Mouse (Mus musculus) ovary, adult 18-20 months (tissue): ENCODE results near the gene BC055324.

ENCODE experiments used
- DNase-seq: peaks from one replicate; pipeline ENCODE4 v3.0.0; 2022; ENCODE audit warnings: low spot score, mixed read lengths

The BC055324 gene

DNA sequence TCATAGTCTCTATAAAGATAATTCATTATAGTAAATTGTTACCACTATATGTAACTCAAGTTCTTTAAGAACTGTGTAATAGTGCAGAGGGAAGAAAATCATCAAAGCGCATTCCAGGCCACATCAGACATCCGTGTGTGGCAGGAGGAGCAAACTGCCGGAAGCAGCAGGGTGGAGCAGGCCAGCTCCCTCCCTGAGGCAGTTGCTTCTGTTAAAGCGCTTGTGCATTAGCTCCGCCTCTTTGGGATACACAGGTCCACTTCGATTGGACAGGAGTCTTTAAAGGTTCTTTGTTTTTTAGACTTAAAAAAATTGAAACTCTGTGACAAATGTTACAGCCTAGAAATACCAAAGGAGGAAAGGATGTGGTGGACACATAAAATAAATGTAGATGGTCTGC lies 52.5 kb downstream of the BC055324 start:
- no peak for DNase-seq

DNA sequence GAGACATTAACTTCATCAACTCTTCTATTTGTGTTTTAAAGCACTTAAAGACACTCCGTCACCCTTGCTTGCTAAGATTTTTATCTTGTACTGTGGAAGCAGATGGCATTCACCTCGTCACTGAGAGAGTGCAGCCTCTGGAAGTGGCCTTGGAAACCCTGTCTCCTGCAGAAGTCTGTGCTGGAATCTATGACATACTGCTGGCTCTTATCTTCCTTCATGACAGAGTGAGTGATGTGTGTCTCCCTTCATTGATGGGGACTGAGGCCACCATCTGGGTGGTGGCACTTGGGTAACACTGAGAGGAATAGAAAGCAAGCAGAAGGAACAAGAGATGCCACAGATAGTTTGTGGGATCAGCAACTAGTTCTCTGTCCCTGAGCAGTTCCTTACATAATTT lies 60.0 kb downstream of the BC055324 start:
- DNase-seq = no peak

DNA sequence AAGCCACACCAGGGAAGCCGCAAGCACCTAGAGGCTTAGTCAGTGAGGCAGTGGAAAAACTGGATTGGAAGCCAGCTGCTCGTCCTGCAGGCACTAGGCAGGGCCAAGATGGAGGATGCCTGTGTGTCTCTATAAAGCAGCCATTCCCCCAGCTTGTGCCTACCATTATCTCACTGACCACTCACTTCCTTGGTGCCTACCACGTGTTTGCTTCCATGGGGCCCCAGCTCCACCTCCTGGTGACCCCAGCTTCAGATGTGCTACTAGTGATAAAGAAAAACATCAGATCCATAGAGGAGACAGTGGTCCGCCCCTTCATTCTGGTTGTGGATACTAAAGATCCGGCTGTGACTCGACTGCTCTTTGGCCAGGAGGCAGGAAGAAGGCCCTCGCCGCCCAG lies 62.8 kb downstream of the BC055324 start:
- DNase-seq = no peak

DNA sequence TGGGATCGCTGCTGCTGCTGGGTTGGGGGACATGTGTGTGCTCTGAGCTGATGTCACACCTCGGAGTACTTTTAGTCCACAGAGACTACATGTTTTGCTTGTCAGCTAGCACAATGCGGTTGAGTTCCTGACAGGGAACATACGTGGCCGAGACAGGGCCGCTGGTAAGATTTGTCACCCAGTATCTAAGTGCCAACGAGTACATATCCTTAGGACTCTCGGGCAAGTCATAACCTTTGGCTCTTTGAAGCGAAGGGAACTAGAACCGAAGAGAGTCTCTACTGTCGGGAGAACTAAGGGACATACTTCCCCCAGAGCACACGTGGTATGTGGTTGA lies 64.2 kb downstream of the BC055324 start:
- no peak for DNase-seq

DNA sequence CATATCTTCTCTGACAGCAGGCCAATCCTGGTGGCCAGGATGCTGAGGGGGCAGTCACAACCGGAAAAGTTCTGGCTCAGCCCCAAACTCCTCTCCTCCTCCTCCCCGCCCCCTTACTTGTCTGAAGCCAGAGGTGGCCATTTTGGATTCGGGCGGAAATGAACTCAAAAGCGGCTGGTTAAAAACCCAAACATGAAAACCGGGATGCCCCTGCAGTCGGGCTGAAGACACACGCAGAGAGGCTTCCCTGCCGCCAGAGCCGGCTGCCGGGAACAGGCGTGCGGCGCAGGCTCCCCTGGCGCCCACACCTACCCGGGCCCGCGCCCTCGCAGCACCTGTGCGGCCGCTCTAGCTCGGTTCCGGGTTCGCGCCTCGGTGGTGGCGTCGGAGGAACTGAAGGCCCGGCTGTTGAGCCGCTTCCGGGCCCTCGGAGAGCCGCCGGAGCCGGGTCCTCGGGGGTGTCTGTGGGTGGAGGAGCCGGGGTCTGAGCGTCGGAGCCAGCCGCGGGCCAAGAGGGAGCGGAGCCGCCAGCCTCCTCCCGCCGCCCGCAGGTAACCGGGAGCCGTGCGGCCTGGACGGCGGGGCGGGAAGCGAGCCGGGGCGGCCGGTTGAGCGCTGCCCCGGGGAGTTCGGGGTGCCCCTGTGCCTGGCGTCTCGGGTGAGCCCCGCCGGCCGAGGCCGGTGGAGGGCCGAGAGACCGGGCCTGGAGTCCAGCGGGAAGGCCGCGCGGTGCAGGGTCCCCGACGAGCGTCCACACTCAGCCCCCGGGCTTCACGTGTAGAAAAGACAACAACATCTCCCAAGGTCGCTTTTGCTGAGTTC lies 64.7 kb downstream of the BC055324 start:
- DNase-seq = peak; percentile 77

DNA sequence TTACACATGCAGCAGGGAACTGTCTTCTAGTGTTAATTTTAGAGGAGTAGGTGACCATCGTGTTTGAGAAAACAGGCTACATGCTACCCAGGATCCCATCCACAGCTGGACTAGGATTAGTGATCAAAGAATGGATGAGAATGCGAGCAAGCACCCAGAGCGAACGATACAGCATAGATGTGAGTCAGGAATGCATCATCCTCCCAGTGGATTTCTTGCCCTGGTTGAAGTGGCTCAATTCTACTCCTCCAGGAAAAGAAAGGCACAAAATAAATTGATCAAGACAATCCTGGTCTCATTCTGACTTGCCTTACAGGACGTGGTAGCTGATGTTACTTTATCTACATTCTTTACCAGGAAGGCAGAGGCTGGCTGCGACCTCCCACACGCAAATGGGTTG lies 65.8 kb downstream of the BC055324 start, which contains the start of gene Scyl3:
TSS of gene Scyl3 (plus strand) at position 255 of the 400 bp plus-strand sequence.
- DNase-seq = no peak

DNA sequence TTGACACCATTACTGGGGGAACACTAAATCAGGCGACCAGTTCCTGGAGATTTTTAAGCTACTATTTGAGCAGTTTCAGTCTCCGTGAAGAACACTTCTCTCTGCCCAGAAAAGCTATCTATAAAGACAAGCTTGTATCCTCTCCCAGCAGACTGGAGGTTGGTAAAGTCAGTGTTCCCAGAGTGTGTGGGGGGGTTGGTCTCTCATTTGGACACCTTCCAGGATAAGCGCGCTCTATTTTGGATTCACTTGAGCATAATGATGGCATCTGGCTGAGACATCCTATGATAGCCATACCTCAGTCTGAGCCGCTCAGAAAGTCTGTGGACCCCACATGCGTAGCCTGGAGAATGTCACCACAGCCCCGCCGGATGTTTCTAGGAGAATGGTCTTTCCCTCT lies 70.5 kb downstream of the BC055324 start:
- DNase-seq = no peak

DNA sequence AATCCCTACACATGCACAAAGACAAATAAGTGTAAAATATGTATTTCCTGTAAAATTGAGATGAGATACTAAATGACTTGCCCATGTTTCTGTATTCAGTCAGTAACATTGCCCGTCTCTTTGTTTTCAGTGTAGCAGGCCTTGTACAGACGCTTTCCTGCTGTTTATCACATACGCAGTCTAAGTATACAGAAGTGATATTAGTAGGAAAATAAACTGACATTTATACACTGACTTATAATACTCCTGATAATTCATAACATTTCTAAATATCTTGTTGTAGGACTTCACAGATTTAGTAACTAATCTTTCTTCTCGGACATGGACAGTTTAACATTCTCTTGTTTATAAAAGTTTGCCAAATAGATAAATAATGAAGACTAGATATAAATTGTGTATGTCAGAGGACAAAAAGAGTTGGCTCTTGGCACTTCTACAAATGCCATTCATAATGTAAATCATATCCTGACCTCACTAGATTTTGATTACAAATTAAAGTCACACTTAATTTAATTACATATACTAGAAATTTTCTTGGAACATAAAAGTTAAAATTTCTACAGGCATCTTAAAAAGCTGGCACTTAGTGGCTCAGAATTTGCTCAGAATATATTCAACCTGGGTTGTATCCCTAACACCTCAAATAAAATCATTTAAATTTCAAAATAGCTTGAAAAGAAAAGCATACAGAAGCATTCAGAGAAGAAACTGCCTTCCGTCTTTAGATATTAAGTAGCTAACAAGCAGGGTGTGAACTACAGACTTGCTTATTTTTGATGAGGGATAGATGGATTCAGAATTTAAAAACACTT lies 77.0 kb downstream of the BC055324 start:
- no peak for DNase-seq

DNA sequence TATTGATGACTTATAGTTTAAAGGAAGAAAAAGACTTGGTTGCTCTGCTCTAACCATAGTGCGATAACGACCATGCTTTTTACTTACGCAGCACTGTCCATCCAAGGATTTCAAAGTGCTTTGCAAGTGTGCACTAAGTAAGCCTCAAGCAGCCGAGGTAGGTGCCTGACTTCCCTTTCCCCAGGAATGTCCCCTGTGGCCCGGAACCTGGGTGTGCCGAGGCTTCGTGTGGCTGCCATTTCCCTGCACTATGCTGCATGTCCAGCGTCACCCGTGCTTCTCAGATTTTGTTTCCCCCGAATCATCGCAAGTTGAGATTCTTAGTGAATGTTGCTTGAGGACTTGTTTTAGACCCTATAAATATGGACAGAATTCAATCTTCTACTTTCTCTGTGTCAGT lies 82.6 kb downstream of the BC055324 start:
- DNase-seq = no peak

DNA sequence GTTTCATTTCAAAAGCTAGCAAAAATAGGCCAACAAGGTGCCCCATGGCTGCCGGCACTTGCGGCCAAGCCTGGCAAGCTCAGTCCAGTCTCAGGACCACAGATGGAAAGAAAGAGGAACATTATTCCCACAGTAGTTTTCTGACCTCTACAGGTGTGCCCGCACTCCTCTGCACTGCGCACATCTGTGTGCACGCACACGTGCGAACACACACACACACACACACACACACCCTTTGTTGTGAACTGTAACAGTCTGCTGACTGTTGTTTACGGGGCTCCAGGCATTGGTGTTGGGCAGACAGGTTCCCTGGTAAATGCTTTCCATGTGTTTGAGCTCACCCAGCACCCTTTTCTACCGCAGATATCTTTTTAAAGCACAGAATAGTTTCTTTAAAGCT lies 83.8 kb downstream of the BC055324 start:
- DNase-seq = no peak

DNA sequence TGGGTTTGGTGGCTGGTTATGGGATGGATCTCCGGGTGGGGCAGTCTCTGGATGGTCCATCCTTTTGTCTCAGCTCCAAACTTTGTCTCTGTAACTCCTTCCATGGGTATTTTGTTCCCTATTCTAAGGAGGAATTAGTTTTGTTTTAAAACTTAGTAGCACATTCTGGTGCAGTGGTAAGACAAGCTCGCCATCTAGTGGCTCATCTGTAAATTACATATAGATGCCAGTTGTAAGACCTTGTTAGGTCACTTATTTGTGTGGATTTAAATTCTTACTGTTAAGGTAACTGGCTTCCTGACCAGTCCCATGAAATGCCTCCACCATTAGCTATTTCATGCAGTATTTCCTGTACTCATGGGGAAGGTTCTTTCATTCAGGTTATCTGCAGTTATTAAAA lies 84.3 kb downstream of the BC055324 start:
- DNase-seq = no peak

DNA sequence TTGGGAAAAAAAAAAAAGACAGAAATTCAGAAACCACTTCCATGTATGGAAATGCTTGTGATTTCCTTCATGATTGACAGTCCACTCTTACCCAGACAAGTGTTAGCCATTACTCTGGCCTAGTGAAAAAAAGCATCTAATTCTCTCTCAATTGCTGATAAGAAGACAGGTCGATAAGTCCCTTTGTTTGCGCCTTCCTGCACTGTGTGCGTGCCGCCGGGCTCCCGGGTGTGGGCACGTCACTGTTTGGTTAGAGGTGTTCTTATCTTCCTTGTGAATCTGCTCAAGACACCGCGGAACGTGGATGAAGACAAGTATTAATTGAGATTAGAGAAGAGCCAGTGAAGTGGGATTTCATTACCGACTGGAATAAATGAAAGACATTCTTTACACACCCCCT lies 86.2 kb downstream of the BC055324 start:
- no peak for DNase-seq

DNA sequence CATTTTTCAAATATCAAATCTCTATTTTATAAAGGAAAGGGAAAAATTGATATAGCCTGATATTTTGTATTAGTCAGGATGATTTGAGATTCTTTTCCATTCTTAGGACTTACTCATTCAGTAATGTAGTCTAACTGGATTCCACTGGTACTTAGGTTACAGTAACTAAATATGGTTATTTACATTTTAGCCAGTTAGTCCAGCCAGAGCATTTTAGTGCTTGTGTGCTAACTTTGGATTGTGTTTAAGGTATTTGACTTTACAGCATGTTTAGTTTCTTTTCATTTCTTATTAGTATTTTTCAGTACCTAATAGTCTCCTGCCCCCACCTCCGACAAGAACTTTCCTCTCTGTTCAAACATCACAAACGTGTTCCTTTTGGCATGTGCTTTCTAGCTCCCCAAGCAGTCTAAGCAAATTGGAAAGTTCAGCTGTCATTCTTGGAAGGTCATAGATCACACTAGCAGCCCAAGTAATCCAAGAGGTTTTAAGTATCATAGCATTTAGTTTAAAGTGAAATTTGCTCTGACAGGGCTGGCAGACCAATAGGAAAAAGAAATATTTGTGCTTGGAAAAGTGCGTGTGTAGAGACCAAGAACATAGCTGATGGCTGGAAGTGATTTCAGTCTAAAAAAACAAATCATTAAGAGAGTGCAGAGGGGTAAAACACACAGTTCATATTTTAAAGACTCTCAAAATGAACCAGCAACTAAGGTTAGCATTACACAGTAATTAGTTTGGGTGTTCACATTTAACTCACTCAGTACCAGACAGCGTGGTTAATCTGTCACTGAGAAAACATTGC lies 87.4 kb downstream of the BC055324 start:
- no peak for DNase-seq

DNA sequence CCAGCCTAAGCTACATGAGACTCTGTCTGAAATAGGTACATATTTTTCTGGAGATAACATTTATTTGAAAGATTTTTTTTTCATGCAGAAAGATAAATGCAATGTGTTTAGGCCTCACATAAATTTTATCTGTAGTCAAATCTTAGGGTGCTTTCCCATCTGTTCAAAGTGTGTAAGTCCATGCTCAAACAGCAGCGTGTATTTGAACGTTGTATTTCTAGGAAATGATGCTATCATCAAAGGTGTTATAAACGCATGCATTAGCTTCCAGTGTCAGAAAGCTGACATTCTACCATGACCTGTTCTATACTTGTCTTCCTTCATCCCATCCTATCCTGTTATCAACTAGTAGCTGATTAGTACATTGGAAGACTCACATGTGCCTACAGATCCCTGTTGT lies 91.2 kb downstream of the BC055324 start:
- no peak for DNase-seq

DNA sequence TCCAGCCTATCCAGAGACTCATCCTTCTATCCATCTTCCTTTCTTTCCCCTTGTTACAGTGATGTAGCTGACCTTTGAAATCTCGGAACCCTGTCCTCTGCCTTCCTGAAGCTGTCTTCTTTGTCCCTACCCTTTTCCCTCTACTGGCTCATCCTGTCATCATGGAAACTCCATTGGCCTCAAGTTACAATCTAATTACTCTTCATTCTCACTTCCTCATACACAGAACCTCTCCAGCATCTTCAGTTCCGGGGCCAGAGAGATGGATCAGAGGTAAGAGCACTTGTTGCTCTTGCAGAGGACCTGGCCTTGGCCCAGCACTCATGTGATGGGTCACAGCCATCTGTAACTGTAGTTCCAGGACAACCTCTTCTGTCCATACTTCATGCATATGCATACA lies 94.4 kb downstream of the BC055324 start:
- no peak for DNase-seq

DNA sequence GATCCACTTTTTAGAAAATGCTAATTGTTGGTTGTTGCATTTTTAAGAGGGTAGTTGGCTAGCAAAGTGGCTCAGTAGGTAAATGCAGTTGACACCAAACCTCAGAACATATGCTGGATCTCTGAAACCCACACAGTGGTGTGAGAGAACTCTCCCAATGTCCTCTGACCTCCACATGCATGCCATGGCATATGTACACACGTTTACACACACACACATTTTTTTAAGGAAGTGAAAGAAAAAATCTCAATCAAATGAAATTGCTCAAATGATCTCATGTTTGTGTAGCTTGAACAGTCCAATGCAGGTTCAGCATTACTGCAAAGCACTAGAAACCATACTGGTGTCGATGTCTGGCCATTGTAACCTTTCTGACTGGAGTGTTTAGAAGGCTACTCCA lies 95.0 kb downstream of the BC055324 start:
- DNase-seq = no peak

DNA sequence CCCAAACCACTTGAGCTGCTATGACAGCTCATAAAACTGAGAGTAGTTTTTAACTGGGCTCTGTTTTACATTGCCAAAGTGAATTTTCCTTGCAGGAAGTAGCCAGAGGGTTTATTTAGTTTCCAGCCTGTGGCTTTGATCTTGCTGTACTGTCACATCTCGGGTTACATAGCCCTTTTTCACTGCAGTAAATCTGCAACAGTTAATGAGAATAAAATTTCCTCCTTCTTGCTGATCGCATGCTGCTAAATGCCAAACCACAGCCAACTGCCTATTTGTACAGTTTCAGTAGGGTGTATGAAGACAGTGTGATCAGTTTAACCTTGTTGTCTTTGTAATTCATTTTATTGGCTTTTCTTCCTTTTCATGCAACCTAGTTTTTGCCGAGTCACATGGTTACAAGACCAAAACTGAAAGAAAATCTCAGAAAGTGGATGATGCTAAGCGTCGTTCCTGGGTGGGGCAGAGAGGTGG lies 96.3 kb downstream of the BC055324 start:
- no peak for DNase-seq
